43 mouse cellular contexts compared by ENCODE assay signal in genomic region chrX:72386758-72387157, GRCm38 (mm10). TPM values are rescaled to one million over a fixed set of nuclear protein-coding genes. Genes with fewer than 3 reads are reported as not detected.
"Had no signal": no experiment of that assay in that cellular context is flagged by ENCODE, and none has a peak within 500 bp of the region (broad histone marks: within the 10 kb centered on the region; RNA-seq: fewer than 3 reads in every experiment).

Magea10 (minus strand) TSS chrX:72386858.

- H3K27me3 ChIP-seq: heart, embryonic 12.5 days; heart, embryonic 13.5 days; heart, embryonic 15.5 days; hindbrain, embryonic 12.5 days; hindbrain, embryonic 13.5 days; hindbrain, embryonic 15.5 days; intestine, embryonic 15.5 days had no signal

- DNase-seq: heart, postnatal 10 days; heart, postnatal 14 days; heart, postnatal 36 days; heart, postnatal 4 days; kidney, adult 11 months; kidney, adult 18-20 months; kidney, adult 2 months; kidney, adult 8-10 months; kidney, adult 9 months; kidney, postnatal 10 days; kidney, postnatal 14 days; kidney, postnatal 25 days; kidney, postnatal 36 days; kidney, postnatal 4 days; layer of hippocampus, adult 9-11 months; layer of hippocampus, postnatal 36 days had no signal

- H3K36me3 ChIP-seq: heart, embryonic 10.5 days; heart, embryonic 12.5 days; heart, embryonic 13.5 days; heart, embryonic 15.5 days; hindbrain, embryonic 10.5 days; hindbrain, embryonic 12.5 days; hindbrain, embryonic 13.5 days; hindbrain, embryonic 15.5 days; intestine, embryonic 15.5 days; kidney, embryonic 15.5 days had no signal

- H3K27ac ChIP-seq: heart, embryonic 10.5 days; heart, embryonic 13.5 days; heart, embryonic 15.5 days; hindbrain, embryonic 10.5 days; hindbrain, embryonic 12.5 days; hindbrain, embryonic 13.5 days; hindbrain, embryonic 14.5 days; hindbrain, embryonic 15.5 days; hindbrain, postnatal 0 days; intestine, embryonic 15.5 days; kidney, embryonic 15.5 days; kidney, postnatal 0 days; layer of hippocampus, adult 2 months had no signal

- H3K4me1 ChIP-seq: heart, embryonic 10.5 days; heart, embryonic 12.5 days; heart, embryonic 13.5 days; heart, embryonic 15.5 days; hindbrain, embryonic 10.5 days; hindbrain, embryonic 12.5 days; hindbrain, embryonic 13.5 days; hindbrain, embryonic 15.5 days; intestine, embryonic 15.5 days; kidney, embryonic 15.5 days had no signal

- H3K4me3 ChIP-seq: heart, embryonic 10.5 days; heart, embryonic 12.5 days; heart, embryonic 13.5 days; heart, embryonic 15.5 days; hindbrain, embryonic 10.5 days; hindbrain, embryonic 12.5 days; hindbrain, embryonic 13.5 days; hindbrain, embryonic 15.5 days; intestine, embryonic 15.5 days; kidney, embryonic 15.5 days; layer of hippocampus, adult 2 months had no signal

RNA-seq across cellular contexts. Expression of gene Magea10, which starts in this region (rescaled TPM):
- polyA plus RNA-seq: heart, embryonic 10.5 days; heart, embryonic 11.5 days; heart, embryonic 12.5 days; heart, embryonic 13.5 days; heart, embryonic 14.5 days; heart, embryonic 15.5 days; heart, embryonic 16.5 days; heart, postnatal 0 days; hindbrain, embryonic 10.5 days; hindbrain, embryonic 11.5 days; hindbrain, embryonic 12.5 days; hindbrain, embryonic 13.5 days; hindbrain, embryonic 14.5 days; hindbrain, embryonic 15.5 days; hindbrain, embryonic 16.5 days; hindbrain, postnatal 0 days; inflammation-experienced regulatory T-cells, adult 6 months; intestine, embryonic 14.5 days; intestine, embryonic 15.5 days; intestine, embryonic 16.5 days; intestine, postnatal 0 days; kidney, adult 2 months; kidney, embryonic 14.5 days; kidney, embryonic 15.5 days; kidney, embryonic 16.5 days; kidney, postnatal 0 days; large intestine, adult 2 months had no signal
